Mouse (Mus musculus): ENCODE measurements around the gene Snx29.

- TF ChIP-seq CTCF (IDR thresholded peaks at IDR 0.05; ENCODE audit: low read depth, low read length): no peak
- TF ChIP-seq POLR2A (IDR thresholded peaks at IDR 0.05; ENCODE audit: borderline replicate concordance, low read depth, low read length): no peak
Measured at GRCm38 (mm10) chr16:11645668-11646067, 323.0 kb downstream of the Snx29 start.
